Mouse (Mus musculus) cerebellum, adult 8-10 months (tissue): ENCODE measurements at regions not wholly inside any gene's neighbourhood (a gene's known extent, or its start where the extent isn't known, plus 50 kb on each side); places are given as distances from the start of the nearest gene placed in this dataset.

Experiments
- DNase-seq: peaks from one replicate; pipeline ENCODE4 v3.0.0; 2022

DNA sequence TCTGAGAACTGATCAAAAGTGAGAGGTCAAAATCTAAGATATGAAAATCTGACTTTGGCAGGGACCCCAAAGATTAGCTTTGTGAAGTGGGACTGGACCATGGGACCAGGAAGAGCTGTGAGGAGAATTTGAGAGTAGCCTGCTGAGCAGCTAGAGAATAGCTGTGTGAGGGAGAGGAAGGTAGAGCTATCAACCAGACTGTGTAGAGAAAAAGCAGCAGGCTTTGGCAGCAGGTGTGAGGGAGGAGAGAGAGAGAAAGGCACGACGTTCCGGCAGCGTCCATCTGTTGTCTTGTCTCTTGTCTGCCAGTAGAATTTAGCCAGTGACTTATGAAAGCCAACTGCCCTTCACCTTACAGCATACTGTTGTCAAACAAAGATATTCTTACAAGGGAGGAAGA lies 412.1 kb downstream of the Slitrk2 start:
- peak; percentile 68 for DNase-seq

DNA sequence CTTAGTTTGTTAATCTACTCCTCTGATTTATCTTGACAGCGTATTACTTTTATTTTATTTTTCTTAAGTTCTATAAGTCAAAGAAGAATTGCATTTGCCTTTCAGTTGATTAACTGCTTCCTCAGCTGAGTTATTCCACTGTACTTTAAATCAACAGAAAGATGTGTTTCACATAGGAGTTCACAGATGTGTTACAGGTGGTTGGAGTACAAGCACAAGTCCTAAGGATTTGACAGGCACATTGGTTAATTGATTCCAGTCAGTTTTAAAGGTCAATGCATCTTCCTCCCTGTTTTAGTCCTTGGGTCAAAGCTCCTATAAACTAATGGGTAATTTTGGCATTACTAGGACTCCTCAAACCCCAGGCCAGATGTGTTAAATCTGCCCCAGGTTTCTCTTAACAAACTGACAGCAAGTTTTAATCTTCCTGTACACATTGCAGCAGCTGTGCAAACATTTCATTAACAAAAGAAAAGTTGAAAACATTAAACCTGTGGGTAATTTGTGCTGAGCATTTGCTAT lies 413.5 kb downstream of the Slitrk2 start:
- DNase-seq = no peak

- DNase-seq = no peak
Measured at GRCm38 (mm10) chrX:67092395-67092794, 443.3 kb downstream of the Slitrk2 start.
